Mouse (Mus musculus): ENCODE measurements around the gene Nfe2.
"Not testable (repeated sequence)": the region's sequence is repeated elsewhere in the genome, so short reads cannot be mapped to it uniquely, and the experiment has no call there.

The Nfe2 gene

GRCm38 (mm10) chr15:103294649-103295048 is 36.4 kb upstream of the Nfe2 start:
- in situ Hi-C loops (cut with MboI; ENCODE audit: low pct_unique_long_range_greater_than_20kb in 1 of 2, low sequenced_read_pairs in 2 of 2, unreplicated experiment in 1 of 2) = no loop called here

GRCm38 (mm10) chr15:103293375-103293774 is 35.2 kb upstream of the Nfe2 start:
- in situ Hi-C loops (cut with MboI; ENCODE audit: low pct_unique_long_range_greater_than_20kb in 1 of 2, low sequenced_read_pairs in 2 of 2, unreplicated experiment in 1 of 2) = no loop called here

- in situ Hi-C loops (cut with MboI; ENCODE audit: low pct_unique_long_range_greater_than_20kb in 1 of 2, low sequenced_read_pairs in 2 of 2, unreplicated experiment in 1 of 2) = no loop called here
These were observed 34.6 kb upstream of the Nfe2 start for GRCm38 (mm10) chr15:103292673-103293345.

GRCm38 (mm10) chr15:103290843-103291242 is 32.6 kb upstream of the Nfe2 start:
- in situ Hi-C loops (cut with MboI; ENCODE audit: low pct_unique_long_range_greater_than_20kb in 1 of 2, low sequenced_read_pairs in 2 of 2, unreplicated experiment in 1 of 2) = no loop called here

GRCm38 (mm10) chr15:103290417-103290816 is 32.2 kb upstream of the Nfe2 start:
- in situ Hi-C loops (cut with MboI; ENCODE audit: low pct_unique_long_range_greater_than_20kb in 1 of 2, low sequenced_read_pairs in 2 of 2, unreplicated experiment in 1 of 2) = no loop called here

- in situ Hi-C loops (cut with MboI; ENCODE audit: low pct_unique_long_range_greater_than_20kb in 1 of 2, low sequenced_read_pairs in 2 of 2, unreplicated experiment in 1 of 2) = no loop called here
These were observed 31.4 kb upstream of the Nfe2 start for GRCm38 (mm10) chr15:103289600-103289999.

GRCm38 (mm10) chr15:103285778-103286417 is 27.7 kb upstream of the Nfe2 start:
- in situ Hi-C loops (cut with MboI; ENCODE audit: low pct_unique_long_range_greater_than_20kb in 1 of 2, low sequenced_read_pairs in 2 of 2, unreplicated experiment in 1 of 2) = no loop called here

GRCm38 (mm10) chr15:103284647-103285046 is 26.4 kb upstream of the Nfe2 start:
- in situ Hi-C loops (cut with MboI; ENCODE audit: low pct_unique_long_range_greater_than_20kb in 1 of 2, low sequenced_read_pairs in 2 of 2, unreplicated experiment in 1 of 2) = no loop called here

- in situ Hi-C loops (cut with MboI; ENCODE audit: low pct_unique_long_range_greater_than_20kb in 1 of 2, low sequenced_read_pairs in 2 of 2, unreplicated experiment in 1 of 2) = no loop called here
These were observed 25.9 kb upstream of the Nfe2 start for GRCm38 (mm10) chr15:103284066-103284465.

GRCm38 (mm10) chr15:103281465-103282205 is 23.4 kb upstream of the Nfe2 start:
- in situ Hi-C loops (cut with MboI; ENCODE audit: low pct_unique_long_range_greater_than_20kb in 1 of 2, low sequenced_read_pairs in 2 of 2, unreplicated experiment in 1 of 2) = no loop called here

- in situ Hi-C loops (cut with MboI; ENCODE audit: low pct_unique_long_range_greater_than_20kb in 1 of 2, low sequenced_read_pairs in 2 of 2, unreplicated experiment in 1 of 2) = no loop called here
These were observed 22.7 kb upstream of the Nfe2 start for GRCm38 (mm10) chr15:103280817-103281464.

GRCm38 (mm10) chr15:103279750-103280149 is 21.5 kb upstream of the Nfe2 start:
- in situ Hi-C loops (cut with MboI; ENCODE audit: low pct_unique_long_range_greater_than_20kb in 1 of 2, low sequenced_read_pairs in 2 of 2, unreplicated experiment in 1 of 2) = no loop called here

- in situ Hi-C loops (cut with MboI; ENCODE audit: low pct_unique_long_range_greater_than_20kb in 1 of 2, low sequenced_read_pairs in 2 of 2, unreplicated experiment in 1 of 2) = no loop called here
These were observed 19.7 kb upstream of the Nfe2 start for GRCm38 (mm10) chr15:103277949-103278348.

GRCm38 (mm10) chr15:103275943-103276342 is 17.7 kb upstream of the Nfe2 start:
- in situ Hi-C loops (cut with MboI; ENCODE audit: low pct_unique_long_range_greater_than_20kb in 1 of 2, low sequenced_read_pairs in 2 of 2, unreplicated experiment in 1 of 2) = not testable (repeated sequence)

GRCm38 (mm10) chr15:103272419-103273279 is 14.4 kb upstream of the Nfe2 start, which contains the start of gene Copz1:
Copz1 (plus strand) TSS chr15:103272714.
- in situ Hi-C loops (cut with MboI; ENCODE audit: low pct_unique_long_range_greater_than_20kb in 1 of 2, low sequenced_read_pairs in 2 of 2, unreplicated experiment in 1 of 2) = no loop called here

GRCm38 (mm10) chr15:103268903-103269302 is 10.7 kb upstream of the Nfe2 start:
- in situ Hi-C loops (cut with MboI; ENCODE audit: low pct_unique_long_range_greater_than_20kb in 1 of 2, low sequenced_read_pairs in 2 of 2, unreplicated experiment in 1 of 2) = no loop called here

GRCm38 (mm10) chr15:103264794-103265193 is 6.6 kb upstream of the Nfe2 start:
- in situ Hi-C loops (cut with MboI; ENCODE audit: low pct_unique_long_range_greater_than_20kb in 1 of 2, low sequenced_read_pairs in 2 of 2, unreplicated experiment in 1 of 2) = no loop called here

- in situ Hi-C loops (cut with MboI; ENCODE audit: low pct_unique_long_range_greater_than_20kb in 1 of 2, low sequenced_read_pairs in 2 of 2, unreplicated experiment in 1 of 2) = no loop called here
These were observed 1.8 kb upstream of the Nfe2 start for GRCm38 (mm10) chr15:103259989-103260388.

All from mouse embryonic stem cell (cell line).